Mouse (Mus musculus) brain, embryonic 14.5 days (tissue): ENCODE data around the gene Mgat4e. TPM values are rescaled to one million over a fixed set of nuclear protein-coding genes. Genes with fewer than 3 reads are reported as not detected.
A peak's percentile ranks its signal among the peaks of the same experiment; 100 is the strongest.

ENCODE experiments used
- DNase-seq: peaks from one replicate; pipeline ENCODE4 v3.0.0-alpha.2; 2011; ENCODE audit warnings: low read depth
- CTCF ChIP-seq: fragments of 200-500 bp; IDR thresholded peaks from 2 replicates; pipeline ENCODE4 v1.5.1; 2012; ENCODE audit warnings: inconsistent platforms, mild to moderate bottlenecking, moderate library complexity, borderline replicate concordance; ENCODE audit not compliant: insufficient read depth, insufficient read length; ENCODE audit errors: extremely low read depth
- POLR2A ChIP-seq: fragments of 200-500 bp; IDR thresholded peaks from 2 replicates; pipeline ENCODE4 v1.6.1; 2012; ENCODE audit warnings: mild to moderate bottlenecking, inconsistent platforms, borderline replicate concordance; ENCODE audit not compliant: poor library complexity, insufficient read depth, insufficient read length, severe bottlenecking; ENCODE audit errors: extremely low read depth
- polyA plus RNA-seq: library from polyadenylated mRNA; depleted of rRNA; stranded (reverse); fragments of >200 nt; gene quantifications from 2 replicates; pipeline ENCODE4 v1.2.3, GENCODE M21; 2012

The Mgat4e gene
- polyA plus RNA-seq, 1 experiment: 0.15 TPM

DNA sequence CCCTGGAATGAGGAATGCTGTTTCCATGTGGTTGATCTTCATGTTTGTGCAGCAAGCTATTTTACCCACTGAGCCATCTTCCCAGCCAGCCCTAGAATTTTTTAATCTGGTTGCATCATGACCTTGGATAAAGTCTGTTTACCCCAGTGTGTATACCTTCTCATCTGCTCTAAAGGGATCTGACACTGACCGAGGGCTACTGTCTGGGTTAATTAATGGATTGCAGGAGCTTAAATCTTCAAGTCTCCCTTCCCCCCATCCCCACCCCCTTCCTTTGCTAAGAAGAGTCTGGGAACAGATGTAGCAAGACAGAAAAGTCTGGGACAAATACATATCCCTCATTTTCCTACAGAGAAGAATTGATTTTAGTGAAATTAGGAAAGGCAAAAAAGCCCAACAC is 18.0 kb upstream of the Mgat4e start:
- DNase-seq: no peak
- TF ChIP-seq POLR2A (no peak), CTCF (no peak)

DNA sequence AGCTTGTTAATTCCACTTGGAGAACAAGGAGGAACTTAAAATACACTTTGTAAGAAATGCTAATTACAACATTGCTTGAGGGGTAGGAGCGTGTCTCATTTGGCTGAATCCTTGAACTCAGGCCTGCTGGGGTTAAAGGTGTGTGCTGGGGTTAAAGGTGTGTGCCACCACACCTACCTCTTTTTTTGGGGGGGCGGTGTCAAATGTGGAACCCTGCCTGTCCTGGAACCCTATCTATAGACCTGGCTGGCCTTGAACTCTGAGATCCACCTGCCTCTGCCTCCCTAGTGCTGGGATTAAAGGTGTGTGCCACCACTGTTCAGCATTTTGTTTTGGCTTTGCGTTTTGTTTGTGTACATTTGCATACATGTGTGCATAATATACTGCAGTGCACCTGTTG is 14.2 kb upstream of the Mgat4e start:
- TF ChIP-seq POLR2A (no peak), CTCF (no peak)

DNA sequence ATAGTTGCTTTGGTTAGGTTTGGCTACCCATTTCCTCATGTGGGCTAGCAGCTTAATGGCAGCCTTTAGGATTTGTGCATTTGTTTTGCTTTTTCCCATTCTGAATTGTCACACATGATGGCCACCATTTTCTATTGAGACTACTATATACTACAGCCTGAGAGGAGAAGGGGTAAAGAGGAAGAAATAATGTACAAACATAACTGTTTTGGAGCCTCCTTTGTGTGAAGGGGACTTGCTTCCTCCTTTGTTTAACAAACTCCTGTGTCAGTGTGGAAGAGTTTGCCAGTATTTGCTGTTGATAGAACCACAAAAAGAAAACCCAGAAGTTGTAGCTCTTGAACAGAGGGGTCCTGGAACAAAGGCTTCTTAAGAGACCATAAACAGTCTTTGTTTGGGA is 13.0 kb upstream of the Mgat4e start:
- DNase-seq: peak; percentile 14
- TF ChIP-seq POLR2A: no peak
- TF ChIP-seq CTCF: no peak

More for the DNA sequence above, 14.2 kb upstream of the Mgat4e start:
- no peak for DNase-seq

DNA sequence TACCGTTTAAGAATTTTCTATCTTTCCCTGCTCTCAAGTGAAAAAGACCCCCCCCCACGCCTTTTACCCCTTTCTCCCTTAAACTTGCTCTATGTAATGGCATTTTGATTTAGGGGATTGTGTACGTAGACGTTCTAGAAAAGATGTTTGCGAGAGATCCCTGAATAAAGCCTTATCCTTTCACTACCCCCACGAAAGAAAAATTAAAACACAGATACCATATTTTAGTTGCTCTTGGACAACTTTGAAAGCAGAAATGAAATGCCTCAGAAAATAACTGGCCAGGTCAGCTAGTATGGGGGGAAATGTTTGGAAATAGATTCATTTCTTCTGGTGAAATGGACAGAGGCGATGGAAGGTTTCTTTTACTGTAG is 12.3 kb upstream of the Mgat4e start:
- DNase-seq: no peak
- TF ChIP-seq POLR2A (no peak), CTCF (no peak)

DNA sequence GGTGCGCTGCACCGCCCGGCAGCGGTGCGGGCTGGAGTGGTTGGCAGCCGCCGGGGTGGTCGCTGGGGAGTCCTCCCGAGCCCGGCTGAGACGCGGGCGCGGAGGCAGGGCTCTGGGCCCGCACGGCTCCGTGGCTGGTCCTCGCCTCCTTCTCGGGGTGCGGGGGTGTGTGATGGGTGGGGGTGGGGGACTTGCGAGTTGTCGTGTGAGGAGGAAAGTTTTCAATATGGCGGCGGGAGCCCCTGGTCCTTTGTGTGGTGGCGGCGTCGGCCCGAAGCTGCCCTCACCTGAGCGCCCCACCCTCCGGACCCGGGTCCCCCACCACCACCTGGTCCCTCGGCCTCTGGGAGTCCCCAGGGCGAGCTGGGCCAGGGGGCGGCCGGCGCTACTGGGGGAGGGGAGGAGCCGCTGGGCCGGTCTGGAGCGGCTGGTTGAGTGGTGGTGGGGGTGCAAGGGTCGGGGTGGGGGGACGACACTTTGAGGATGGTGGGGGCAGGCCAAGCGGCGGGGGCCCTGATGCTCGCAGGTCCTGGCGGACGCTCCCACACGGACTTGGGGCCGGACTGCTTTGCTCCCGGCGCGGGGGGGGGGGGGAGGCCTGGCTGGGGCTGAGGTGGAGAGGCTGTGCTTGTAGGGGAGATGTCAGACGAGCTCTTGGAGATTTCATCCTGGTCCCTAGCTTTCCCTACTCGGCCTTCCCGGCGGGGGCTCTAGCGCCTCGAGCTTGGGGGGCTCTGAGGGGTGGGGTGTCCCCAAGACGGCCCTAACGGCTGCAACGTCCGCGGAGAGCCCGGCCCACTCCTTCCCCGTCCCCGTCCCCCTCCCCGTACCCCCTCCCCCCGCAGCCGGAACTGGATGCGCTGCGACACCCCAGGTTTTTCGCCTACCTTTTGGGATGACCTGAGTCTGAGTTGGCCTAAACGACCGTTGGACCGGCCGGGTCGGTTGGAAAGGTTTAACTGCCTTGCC is 11.6 kb upstream of the Mgat4e start:
- DNase-seq: peak; percentile 69
- TF ChIP-seq POLR2A: no peak; the same call in 1 of the 2 replicates
- TF ChIP-seq CTCF: no peak

DNA sequence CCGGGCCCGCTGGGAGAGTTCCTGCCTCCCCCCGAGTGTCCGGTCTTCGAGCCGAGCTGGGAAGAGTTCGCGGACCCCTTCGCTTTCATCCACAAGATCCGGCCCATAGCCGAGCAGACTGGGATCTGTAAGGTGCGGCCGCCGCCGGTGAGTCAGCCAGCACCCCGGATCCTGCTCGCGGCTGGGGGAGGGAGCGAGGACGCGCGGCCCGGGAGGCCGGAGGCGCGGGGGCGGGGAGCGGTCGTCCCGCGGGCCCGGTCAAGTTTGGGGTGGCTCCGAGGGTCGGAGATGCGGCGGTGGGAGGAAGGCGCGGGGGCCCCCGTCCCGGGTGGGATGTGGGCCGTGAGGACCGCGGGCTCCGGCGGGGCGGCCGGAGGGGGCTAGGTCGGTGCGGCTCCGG is 10.9 kb upstream of the Mgat4e start:
- DNase-seq: no peak
- TF ChIP-seq POLR2A (no peak), CTCF (no peak)

DNA sequence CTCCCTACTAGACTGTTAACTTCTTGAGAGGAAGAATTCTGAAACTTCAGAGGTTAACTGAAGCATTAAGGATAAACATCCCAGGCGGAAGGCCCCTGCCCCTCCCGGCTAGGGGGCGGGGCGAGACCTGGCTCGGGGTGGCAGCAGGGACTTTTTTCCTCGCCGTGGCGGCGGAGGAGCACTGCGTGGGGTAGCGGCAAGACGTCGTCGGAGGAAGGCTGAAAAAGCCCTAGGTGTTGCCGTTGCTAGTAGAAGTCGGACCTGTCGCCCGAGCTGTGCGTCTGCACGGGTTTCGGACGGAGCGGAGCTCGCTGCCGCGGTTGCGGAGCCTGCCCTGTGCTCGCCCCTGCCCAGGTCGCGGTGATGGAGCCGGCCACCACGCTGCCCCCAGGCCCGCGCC is 10.5 kb upstream of the Mgat4e start, which contains the start of gene Kdm5b:
TSS of gene Kdm5b (plus strand) at position 196 of the 400 bp plus-strand sequence.
- DNase-seq: peak; percentile 95
- TF ChIP-seq CTCF (no peak), POLR2A (peak; percentile 93)

DNA sequence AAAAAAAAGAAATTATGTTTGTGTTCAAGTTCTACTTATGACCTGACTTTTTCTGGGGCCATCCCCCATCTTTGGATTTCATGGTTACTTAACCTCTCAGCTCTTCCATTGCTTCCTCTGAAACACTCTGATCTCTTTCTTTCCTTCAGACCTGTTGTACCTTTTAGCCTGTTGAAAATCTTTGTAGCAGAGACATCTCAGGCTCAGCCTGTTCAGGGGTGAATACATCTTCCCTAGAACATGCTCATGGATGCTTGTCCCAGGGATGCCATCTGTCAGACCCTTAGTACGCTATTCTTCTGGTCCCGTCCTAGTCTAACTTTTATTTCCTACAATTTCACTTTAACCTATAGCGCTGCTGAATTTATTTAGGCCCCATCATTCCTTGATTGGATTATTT is 9.7 kb upstream of the Mgat4e start:
- TF ChIP-seq POLR2A: no peak
- no peak for TF ChIP-seq CTCF

DNA sequence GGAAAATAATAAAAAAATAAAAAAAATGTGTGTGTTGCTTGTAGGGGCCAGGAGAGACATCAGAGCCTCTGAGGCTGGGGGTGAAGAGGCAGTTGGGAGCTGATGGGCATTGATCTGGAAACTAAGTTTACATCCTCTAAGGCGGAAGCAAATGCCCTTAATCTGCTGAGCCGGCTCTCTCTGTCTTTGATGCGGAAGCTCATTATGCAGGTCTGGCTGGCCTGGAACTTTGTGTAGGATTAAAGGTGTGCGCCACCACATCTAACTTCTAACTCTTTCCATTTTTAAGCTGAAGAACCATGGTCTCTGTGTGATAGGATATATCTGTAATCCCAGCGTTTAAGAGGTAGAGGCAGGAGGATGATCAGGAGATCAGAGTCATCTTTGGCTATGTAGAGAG is 9.0 kb upstream of the Mgat4e start:
- DNase-seq: no peak
- TF ChIP-seq POLR2A (no peak), CTCF (no peak)

More for the DNA sequence above, 9.7 kb upstream of the Mgat4e start:
- no peak for DNase-seq

DNA sequence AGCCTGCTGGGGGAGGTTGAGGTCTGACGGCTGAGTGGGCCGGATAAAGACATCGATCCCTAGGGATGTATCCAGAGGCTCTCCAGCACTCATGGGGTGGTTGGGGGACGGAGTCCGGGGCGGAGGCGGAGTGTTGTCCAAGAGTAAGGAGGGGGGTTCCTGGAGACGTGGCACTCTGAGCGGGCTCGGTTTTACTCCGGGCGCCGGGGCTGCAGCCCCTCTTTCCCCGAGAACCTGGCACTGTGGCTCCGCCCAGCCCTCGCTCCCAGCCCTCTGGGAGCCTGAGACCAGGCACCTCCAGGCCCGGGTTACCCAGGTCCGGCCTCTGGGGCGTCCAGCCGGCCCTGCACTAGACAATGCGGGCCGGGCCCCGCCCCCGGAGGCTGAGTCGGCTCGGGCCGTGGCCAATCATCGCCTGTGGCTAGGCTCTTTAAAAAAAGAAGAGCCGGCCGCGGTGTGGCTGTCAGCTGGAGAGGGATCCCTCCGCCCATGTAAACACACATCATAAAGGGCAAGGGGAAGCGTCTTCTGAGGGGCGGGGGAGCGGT is 7.3 kb upstream of the Mgat4e start:
- peak; percentile 91; the same call in 1 of the 2 replicates for TF ChIP-seq POLR2A
- no peak for TF ChIP-seq CTCF

DNA sequence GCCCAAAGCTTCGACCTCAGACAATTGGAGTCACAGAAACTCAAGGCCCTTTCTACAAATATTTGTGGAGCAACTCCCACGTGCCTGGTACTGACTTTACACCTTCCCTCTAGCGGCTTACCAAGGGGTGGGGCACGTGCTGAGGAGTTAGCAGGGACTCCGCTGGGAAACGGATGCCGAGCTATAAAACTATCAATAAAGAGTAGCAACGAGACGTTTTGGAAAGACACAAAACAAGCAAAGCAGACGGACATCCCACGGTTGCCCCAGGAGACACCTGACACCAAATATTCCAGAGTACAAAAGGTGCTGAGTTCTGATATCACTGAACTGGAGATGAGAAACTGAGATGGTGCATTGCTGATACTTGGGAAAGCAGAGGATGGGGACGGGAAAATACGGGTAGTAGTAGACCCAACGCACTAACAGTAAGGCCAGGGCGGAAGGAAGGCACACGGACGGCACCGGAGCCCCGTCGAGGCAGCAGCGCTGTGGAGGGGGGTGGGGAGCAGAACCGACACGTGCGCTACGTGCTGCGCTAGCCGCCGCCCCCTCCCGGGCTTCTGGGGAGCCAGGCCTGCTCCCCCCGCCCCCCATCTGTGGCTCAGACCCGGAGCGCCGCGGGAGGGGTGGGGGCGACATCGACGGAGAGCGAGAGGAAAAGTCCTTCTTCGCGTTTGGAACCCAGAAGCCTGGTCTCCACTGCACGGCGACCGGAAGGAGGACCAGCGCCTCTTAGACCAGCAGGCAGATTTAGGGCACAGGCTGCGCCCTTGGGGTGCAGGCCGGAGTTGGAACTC is 6.6 kb upstream of the Mgat4e start:
- DNase-seq: peak; percentile 76

More for the DNA sequence above, 7.3 kb upstream of the Mgat4e start:
- DNase-seq: peak; percentile 98

DNA sequence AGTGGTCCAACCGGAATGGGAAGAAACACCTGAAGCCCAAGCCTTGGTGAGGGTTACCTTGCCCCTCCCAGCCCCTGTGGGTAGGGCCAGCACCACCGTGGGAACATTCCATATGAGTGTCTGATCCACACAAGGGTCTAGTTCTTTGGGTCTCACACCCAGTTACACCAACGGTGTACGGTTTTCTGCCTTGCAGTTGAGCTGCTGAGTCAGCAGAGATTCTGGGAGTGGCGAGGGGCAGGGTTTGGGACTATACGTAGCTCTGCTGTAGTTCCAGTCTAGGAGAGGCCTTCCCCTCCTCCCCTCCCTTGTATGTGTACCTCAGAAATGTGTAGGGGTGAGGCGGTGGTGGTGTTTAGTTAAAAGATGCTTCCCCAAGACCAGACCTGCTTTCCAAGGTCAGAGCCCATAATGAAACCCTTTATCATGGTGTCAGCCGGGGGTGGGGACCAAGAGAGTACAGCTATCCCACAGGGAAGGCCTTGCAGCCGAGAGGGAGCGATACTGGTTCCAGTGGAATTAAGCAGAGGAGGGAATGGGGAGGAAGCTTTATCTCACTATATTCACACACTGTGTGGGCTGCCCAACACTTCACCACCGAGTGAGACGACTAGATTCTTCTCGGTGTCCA is 5.9 kb upstream of the Mgat4e start:
- TF ChIP-seq CTCF (no peak), POLR2A (no peak)

More for the DNA sequence above, 6.6 kb upstream of the Mgat4e start:
- TF ChIP-seq POLR2A (no peak), CTCF (no peak)

More for the DNA sequence above, 5.9 kb upstream of the Mgat4e start:
- DNase-seq: no peak
